Mouse (Mus musculus) thymus, adult 2 months (tissue): ENCODE data around the gene Rbms3.

Experiments
- CTCF ChIP-seq: fragments of 200-500 bp; IDR thresholded peaks from 2 replicates; pipeline ENCODE4 v1.5.1; 2012; ENCODE audit warnings: mild to moderate bottlenecking, control low read depth, low read length, moderate library complexity, borderline replicate concordance; ENCODE audit not compliant: control insufficient read depth, poor library complexity, insufficient read depth; ENCODE audit errors: extremely low read depth
- POLR2A ChIP-seq: fragments of 200-500 bp; IDR thresholded peaks from 2 replicates; pipeline ENCODE4 v1.6.1; 2012; ENCODE audit warnings: mild to moderate bottlenecking, low read length, control low read depth, moderate library complexity; ENCODE audit not compliant: control insufficient read depth, poor library complexity, insufficient read depth; ENCODE audit errors: extremely low read depth

DNA sequence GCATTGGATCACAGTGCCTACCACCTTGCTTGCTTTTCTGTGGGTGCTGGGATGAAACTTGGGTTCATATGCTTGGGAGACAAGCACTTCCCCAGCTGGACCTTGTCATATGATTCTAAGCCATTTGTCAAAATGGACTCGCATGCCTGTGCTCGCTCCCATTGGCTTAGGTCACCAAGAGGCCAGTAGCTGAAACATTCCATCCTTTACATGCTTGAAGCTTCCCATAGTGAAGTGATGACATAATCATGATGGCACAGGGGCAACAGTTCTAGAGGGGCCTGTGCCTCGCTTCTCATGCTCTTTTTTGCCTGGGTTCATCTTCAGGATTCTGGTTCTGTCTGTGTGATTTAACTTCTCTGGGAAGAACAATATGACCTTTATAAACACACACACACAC lies 857.9 kb downstream of the Rbms3 start:
- TF ChIP-seq POLR2A (no peak), CTCF (no peak)
